Mouse (Mus musculus) heart, postnatal 36 days (tissue): ENCODE data around the gene Fbxl17. TPM values are rescaled to one million over a fixed set of nuclear protein-coding genes. Genes with fewer than 3 reads are reported as not detected.

ENCODE experiments used
- DNase-seq, 2 experiments: peaks; one replicate each; pipeline ENCODE4 v3.0.0; 2021 to 2022
- intact Hi-C: fragments of 180-260 bp; cut with DNase I; formaldehyde crosslinking; loops from one replicate; pipeline ENCODE4 v1.15.1; 2025
- total RNA-seq, 2 experiments: library from RNA; stranded (reverse); gene quantifications; 2 replicates each; pipeline ENCODE4 v1.2.3; 2021

The Fbxl17 gene
- total RNA-seq, result 10 to 100 TPM; 22.8 to 27.0 TPM

DNA sequence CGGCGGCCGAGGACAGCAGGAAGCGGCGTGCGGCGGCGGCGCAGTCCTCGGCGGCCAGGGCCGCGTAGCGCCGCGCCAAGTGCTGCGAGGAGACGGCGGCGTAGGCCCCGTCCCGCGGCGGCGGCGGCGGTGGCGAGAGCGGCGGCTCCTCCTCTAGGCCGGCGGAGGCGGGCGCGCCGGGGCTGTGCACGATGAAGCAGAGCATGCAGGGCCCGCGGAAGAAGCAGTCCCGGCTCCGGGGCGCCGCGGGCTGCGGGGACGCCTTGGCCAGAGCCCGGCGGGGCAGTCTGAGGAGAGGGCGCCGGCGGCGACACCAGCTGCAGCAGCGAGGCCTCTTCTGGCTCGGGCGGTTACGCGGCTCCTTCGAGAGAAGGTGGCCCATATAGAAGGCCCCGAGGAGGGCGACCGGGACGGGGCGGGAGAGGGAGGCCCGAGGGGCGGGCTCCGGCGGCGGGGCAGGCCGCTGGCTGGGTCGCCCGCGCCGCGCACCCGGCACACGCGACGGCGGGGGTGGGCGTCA lies at the start of gene Fbxl17:
Gene Fbxl17 (minus strand): TSS at position 382 of the 520 bp plus-strand sequence.
- intact Hi-C loops, result loop anchor here (5.0 kb wide), 1 partner anchor 368 kb away; no protein-coding TSS in a partner anchor
- peak in 1 of 2 experiments; percentile 65 for DNase-seq

DNA sequence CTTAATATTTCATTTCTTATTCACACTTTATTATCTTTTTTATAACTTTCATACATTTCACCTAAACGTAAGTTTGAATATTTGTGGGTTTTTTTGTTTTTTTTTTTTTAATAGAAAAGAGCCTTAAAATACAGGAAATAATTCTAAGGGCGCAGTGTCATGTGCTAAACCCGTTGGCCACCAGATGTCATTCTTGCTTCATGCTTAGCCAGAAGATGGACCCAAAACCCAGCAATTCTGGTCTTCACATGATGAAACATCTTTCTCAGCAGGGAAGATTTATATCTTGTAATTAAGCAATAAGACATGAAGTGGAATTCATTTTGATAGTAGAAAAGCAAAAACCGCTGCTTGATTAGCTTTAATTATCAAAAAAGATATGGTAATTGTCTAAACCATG lies 47.6 kb upstream of the Fbxl17 start:
- DNase-seq, result no peak
- intact Hi-C loops, result no loop called here

DNA sequence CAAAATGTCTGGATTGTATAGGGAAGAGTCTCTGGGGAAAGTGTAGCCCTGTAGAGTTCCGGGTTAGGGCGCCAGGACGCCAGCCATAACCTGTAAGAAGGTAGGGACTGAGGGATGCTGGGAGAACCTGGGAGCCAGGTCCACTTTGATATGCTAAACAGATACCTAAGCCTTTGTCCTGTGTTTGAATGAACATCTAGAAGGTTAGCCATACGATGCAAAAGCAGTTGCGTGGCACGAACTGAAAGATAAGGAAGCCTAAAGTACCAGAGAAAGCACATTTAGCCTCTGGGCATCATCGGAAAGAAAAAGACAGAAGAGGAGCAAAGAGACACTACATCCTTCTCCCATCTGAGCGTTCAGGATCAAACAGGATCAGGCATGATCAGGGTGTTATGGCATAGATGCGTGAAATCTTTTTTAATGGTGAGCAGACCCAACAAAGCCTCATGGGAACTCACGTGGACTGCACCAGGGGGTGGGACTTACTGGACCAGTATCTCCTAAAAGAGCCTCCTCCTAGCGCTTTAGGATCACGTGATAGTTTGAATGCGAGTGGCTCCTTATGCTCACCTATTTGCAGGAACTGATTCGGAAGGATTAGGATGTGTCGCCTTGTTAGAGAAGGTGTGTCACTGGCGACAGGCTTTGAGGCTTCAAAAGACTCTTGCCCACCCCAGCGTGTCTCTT lies 34.9 kb upstream of the Fbxl17 start:
- intact Hi-C loops, result no loop called here
- no peak for DNase-seq

DNA sequence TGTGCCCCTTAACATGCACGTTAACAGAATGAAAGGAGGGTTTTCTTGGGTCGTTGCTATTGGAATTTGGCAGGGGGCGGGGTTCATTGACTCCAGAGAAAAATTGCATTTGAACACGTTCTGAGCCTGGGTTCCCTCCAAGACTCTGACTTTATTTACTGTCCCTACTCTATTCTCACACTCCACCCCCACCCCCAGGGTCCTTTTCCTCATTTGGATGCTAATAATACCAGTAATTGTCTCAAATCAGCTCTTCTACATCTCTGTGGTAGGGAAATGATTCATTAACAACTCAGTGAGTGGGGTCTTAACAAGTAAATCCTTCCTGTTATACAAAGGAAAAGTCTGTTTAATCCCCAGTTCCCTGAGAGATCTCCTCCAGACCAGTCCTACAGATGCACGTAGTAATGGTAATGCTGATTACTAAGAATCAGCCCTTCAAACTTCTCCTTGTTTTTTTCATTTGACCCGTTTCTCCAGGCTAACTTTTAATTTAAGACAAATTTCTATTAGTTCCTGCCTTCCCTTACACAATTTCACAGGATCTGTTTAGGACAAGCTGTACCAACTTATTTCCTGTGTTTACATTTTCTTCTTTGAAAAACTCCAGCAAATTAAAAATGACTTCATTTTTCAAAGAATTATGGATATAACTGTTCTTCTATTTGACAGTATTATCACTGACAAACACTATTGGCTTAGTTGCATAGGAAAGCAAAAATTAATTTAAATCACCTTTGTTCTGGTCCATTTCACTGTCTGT lies 33.4 kb upstream of the Fbxl17 start:
- no peak for DNase-seq
- intact Hi-C loops, result no loop called here

DNA sequence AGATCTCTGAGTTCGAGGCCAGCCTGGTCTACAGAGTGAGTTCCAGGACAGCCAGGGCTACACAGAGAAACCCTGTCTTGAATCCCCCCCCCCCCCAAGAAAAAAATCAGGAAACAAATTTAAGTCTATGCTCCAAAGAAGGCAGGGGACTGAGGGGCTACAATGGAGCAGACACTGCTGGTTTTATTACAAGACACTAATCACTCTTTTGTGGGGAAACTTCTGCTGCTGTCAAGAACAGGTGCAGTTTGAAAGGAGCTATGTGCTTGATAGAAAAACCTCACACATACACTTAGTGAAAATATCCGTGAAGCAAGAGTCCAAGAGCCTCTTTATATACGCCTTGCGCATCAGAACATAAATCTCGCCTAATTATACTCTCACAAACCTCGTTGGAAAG lies 29.7 kb upstream of the Fbxl17 start:
- DNase-seq, result no peak
- intact Hi-C loops, result no loop called here

DNA sequence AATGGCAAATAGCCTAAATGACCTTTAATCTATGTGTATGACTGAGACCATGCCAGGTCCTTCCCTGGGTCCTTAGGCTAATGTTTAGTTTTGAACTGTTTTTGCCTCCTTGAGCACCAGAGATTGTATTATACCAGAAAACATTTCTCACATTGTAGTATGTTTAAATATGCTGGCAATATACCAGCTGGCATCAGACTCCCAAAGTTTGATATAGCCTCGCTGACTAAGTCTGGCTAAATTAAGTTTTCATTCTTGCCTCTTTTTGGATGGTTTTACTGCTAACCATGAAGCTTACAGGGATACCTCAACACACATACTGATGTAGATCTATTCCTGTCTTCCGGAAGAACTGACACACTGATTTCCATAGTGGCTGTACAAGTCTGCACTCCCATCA lies 20.9 kb upstream of the Fbxl17 start:
- no peak for DNase-seq
- intact Hi-C loops, result no loop called here

DNA sequence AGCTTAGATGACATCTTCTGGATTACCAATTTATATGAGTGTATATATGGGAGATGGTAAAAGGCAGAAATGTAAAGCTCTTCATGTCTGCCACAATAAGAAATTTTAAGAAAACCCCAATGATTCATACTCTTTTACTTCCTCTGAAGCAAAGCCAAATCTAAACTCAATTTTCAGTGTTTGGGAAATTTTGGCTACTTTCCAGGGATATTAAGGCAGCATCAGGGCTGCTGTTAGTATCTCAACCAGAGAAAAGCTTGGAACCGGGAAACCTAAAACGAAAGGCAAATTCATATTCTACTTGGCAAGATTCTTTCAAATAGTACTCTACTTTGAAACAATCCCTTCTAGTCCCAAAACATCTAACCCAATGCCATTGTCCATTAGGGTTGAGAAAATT lies 10.6 kb upstream of the Fbxl17 start:
- intact Hi-C loops, result no loop called here
- no peak for DNase-seq

DNA sequence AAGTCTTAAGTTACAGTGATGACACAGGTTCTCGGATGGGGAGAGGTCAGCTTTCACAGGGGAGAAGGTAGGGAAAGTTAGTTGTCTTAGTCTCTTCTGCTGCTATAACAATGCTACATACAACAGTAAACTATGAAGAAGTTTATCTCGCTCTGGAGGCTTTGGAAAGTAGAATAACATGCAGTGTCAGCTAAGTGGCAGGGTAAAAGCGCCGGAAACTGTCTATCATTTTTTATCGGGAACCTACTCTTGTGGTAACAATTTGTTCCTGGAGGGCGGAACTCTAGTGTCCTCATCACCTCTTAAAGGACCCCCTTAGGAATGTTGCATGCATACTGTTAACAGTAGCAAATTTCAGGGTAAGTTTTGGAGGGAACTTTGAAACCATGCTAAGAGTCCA lies 1.3 kb upstream of the Fbxl17 start:
- no peak for DNase-seq
- intact Hi-C loops, result loop anchor here (5.0 kb wide), 1 partner anchor 366 kb away; no protein-coding TSS in a partner anchor

DNA sequence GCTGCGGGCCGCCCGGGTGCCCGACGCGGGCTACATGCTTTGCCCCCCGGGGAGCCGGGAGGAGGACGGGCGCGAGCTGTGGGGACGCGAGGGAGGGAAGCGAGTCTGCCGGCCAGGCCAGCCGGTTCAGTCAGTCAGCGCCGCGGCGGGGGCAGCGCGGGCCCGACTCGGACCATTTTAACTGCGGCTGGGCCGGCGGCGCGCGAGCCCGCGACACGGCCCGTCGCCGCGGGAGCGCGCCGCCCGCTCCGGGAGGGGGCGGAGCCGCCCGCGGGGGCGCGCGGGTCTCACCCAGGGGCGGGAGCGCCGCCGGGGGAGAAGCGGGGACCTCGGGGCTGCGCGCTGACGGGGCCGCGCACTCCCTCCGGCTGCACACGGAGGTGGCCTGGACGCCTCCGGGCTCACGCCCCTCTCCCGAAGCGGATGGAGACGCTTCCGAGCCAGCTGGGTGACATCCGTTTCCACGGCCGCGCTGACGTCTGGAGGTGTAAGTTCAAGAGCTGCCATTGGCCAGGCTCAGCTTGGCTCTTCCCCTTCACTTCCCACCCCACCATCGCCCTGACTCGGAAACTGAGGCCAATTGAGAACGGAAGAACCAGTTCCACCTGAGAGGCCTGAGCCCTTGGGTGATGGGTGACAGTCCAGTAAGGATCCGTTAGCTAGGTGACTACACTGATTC lies 478 bp upstream of the Fbxl17 start:
- intact Hi-C loops, result loop anchor here (5.0 kb wide), 1 partner anchor 367 kb away; no protein-coding TSS in a partner anchor
- DNase-seq, result peak; percentile 79 to 88

DNA sequence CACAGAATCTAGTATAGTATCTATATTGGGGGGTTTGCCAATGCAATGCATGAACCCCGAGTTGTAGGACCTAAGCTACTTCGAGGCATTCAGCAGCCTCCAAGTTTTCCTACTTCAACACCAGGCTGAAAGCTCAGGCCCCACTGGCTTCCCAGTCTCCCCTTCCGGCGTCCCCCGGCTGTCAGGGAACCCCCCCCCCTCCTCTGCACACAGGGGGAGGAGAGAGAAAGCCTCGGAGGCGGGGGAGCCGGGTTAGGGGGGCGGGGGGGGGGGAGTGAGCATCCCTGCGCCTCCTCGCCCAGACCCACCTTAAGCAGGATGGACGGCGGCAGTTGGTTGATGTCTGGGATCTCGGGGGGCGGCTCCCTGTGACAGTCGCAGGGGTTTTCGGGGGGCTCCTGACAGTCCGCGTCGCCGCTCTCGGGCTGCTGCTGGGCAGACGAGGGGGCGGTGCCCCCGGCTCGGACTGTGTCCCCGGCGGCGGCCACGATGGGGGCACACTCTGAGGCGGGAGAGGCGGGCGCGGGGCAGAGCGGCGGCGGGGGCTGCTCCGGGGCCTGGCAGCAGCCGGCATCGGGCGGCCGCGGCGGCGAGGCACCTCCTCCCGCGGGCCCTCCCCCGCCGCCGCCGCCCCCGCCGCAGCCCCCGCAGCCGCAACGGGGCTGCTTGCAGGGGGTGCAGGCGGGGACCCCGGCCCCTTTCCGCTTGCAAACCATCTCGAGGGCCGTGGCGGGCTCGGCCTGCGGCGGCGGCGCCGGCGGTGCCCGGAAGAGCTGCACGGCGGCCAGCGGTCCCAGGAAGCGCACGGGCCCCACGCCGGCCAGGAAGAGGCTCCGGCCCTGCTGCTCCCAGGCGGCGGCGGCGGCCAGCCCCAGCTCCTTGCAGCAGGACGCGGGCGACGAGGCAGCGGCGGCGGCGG lies 841 bp downstream of the Fbxl17 start:
- peak; percentile 48 to 69 for DNase-seq
- intact Hi-C loops, result no loop called here

DNA sequence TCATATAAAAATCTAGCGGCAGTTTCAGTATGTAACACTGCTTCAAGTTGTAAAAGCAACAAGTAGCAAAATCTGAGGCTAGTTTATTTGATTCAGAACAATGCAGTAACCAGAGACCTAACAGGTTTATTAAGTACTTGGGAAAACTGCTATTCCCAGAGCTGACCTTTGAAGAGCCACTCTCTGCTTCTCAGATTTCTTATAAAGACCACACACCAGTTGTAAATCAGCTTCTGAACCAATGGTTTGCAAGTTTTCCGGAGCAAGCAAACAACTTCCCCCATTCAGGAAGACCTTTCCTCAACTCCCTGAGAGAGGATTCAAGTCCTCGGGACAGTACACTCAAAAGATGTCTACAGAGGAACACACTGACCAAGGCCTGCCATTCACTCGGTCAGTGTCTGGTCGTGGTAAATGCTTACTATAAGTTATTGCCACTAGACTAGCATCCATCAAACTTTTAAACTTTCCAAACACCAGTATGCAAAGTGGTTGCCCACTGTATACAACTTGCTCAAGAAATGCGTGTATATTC lies 1.6 kb downstream of the Fbxl17 start:
- intact Hi-C loops, result no loop called here

DNA sequence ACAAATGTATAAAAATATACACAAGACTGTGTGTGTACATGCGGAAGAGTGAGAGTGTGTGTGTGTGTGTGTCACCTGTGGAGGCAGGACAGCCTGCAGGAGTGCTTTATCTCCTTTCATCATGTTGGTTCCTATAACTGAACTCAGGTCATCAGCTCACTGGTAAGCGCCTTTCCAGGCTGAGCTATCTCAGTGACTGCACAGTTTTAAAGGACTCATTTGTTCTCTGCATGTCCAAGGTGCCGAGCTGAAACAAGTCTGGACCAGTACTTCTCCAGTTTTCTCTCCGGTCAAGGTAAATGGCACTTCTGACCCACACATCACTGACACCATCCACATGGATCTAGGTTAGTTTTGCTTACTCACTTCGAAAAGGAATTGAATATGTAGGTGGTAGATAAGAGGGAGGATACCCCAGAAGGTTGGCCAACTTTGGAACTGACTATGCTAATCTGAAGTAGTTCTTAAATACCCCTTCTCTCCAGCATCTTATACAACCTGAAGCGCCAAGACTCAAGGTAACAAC lies 2.5 kb downstream of the Fbxl17 start:
- intact Hi-C loops, result no loop called here

More for the DNA sequence above, 1.6 kb downstream of the Fbxl17 start:
- peak in 1 of 2 experiments; percentile 5 for DNase-seq

DNA sequence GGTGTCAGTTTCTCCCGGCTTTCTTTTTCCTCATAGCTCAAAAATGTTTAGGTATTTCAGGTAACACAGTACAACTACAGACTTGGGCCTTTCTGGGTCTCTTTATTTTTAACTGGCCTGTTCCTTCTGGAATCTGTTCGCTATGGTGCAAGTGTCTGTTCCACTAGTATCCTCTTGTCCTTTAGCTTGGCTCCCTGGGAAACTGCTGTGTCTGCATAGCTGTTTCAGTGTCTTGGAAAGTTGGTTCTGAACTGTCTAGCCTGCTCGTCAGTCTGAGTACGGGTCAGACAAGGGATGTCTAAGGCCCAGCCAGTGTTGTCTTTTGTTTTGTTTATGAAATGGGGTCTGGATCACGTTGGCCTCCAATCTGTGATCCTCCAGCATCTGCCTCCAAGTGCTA lies 3.7 kb downstream of the Fbxl17 start:
- intact Hi-C loops, result no loop called here
- no peak for DNase-seq

More for the DNA sequence above, 2.5 kb downstream of the Fbxl17 start:
- no peak for DNase-seq

DNA sequence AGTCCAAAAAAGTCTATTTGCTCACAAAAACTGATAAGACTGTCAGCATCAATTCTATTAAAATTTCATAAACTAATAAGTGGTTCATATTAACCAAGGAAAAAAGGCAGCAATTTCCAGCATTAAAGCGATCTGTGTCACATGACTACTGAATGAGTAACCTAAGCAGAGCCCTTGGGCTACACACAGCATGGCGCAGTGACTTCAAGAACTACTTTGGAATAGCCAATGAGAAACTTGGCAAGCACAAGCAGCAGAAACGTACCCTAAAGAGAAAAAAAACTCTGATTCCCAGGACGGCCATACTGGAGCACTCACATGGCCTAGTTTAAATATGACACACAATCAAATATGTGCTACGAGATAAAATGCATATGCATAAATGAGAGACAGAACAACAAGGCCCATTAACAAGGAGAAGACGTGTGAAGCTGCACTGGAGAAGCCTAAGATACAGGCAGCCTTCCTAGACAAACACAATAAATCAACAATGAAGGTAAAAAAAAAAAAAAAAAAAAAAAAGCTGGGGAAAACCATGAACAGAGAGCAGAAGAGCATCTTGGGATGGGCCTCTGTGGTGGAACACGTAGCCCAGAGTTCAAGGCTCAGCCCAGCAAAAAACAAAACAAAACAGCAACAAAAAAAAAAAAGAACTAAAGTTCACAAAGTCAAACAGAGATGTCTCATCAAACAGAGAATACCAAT lies 5.8 kb downstream of the Fbxl17 start:
- DNase-seq, result no peak
- intact Hi-C loops, result no loop called here

DNA sequence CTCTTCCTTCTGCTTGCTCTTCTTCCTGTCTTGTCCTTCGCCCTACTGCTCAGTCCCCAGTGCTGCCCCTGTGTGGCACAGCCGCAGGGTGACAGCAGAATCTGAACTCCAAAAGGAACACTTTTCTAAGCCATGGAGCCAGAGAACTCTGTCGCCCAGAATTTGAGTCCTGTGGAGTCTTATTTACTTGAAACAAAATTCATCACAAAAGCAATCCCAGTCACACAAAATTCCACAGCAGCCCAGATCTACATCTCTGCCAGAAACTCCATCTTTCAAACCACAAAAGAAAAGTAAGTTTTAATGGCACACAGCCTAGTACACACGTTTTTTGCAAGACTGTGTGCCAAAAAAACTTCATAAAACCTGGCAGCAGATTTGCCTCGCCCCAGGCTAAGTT lies 6.5 kb downstream of the Fbxl17 start:
- DNase-seq, result no peak
- intact Hi-C loops, result no loop called here

DNA sequence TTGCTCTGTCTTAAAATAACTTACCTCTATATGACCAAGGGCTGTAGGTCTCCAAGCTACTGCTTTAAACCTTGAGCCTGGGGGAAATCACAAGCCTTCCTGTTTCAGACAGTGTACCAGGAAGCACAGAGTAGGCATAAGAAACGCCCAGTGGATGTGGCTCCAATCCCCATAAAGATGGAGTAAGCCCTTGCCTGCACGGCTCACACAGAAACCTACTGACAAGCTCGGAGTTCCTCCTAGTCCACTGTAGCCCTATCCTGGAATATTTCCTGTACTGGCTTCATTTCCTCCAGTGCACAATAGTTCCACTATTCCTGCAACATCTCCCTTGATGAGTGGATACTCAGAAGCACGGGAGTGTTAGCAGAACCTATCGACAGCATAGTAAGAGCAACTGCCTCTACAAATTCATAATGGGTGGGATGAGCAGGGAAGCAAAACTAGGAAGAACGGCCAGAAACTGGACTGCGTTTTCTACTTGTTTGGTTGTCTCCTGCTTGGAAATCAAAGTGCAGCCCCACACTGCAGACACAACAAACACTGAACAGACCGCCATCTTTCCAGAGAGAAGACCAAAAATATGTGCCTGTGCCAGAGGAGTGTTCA lies 7.0 kb downstream of the Fbxl17 start:
- DNase-seq, result peak; percentile 32 to 36
- intact Hi-C loops, result no loop called here

DNA sequence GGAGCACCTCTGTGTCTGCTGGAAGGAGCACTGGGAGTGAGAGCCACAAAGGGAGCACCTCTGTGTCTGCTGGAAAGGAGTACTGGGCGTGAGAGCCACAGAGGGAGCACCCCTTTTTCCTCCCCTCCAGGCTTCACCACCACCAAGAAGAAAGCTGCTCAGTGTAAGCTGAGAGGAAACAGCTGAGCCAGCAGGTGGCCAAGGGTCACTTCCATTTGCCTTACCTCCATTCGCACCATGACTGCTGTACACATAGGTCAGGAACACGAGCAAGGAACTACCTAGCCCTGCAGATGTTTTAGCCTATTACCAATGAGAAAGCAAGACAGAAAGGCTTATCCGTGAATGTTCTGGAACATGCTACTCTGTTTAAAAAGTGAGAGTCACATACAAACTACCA lies 10.3 kb downstream of the Fbxl17 start:
- DNase-seq, result no peak
- intact Hi-C loops, result no loop called here

DNA sequence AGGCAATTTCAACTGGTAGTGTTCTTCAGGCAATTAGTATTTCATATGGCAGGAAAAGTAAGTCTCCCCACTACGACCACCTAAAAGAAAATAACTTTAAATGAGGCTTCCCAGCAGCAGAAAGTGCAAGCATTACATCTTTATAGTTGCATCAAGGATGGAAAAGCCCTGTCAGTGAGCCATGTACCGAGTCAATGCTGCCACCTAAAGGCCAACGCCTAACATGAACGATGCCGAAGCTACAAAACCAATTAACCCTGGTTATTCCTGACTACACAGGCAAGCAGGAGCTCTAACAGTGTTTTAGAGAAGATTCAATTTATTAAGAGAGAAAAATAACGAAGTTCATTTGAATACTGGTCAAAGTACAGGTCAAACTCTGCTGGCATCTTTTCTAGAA lies 32.0 kb downstream of the Fbxl17 start:
- intact Hi-C loops, result loop anchor here (1.0 to 2.0 kb wide), 3 partner anchors 34 to 145 kb away; no protein-coding TSS in a partner anchor
- peak; percentile 64 to 71 for DNase-seq
